Mouse (Mus musculus) activated CD4-positive, CD25-positive, alpha-beta regulatory T cell, adult 4 months (primary cell): ENCODE results near the gene Rhbdd3. TPM values are rescaled to one million over a fixed set of nuclear protein-coding genes. Genes with fewer than 3 reads are reported as not detected.

Source experiments
- ATAC-seq: one replicate; pipeline ENCODE4 v1.8.0; 2017
- polyA plus RNA-seq, 2 experiments: library from polyadenylated mRNA; unstranded; fragments of 100-300 nt; shearing (Covaris generic); gene quantifications; one replicate each; pipeline ENCODE4 v1.2.1; 2017

Gene Rhbdd3
- polyA plus RNA-seq, 2 experiments from 2014 or later = 5.6 to 5.9 TPM

GRCm38 (mm10) chr11:5129035-5129480 lies 30.3 kb downstream of the Rhbdd3 start:
- ATAC-seq = no peak

GRCm38 (mm10) chr11:5130111-5130665 lies 31.5 kb downstream of the Rhbdd3 start:
- ATAC-seq = no peak

DNA sequence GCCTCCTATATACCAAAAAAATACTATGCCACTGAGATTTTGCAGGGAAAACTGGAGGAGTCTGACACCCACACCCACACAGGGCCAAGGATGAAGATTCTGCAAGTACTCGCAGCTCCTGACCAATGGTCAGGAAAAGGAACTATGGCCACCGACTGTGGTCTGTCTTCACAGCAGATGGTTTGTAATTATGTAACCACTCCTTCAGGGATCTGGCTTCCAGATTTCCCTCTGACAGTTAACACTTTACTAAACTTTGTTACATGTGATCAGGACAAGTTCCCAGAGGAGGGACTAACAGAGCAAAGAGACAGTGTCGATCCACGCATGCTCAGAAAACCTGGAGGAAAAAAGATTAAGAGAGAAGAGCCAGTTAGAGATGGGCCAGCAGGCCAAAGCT lies 34.0 kb downstream of the Rhbdd3 start:
- ATAC-seq = no peak

GRCm38 (mm10) chr11:5135914-5136313 lies 37.2 kb downstream of the Rhbdd3 start:
- ATAC-seq = no peak

GRCm38 (mm10) chr11:5138642-5139041 lies 39.9 kb downstream of the Rhbdd3 start:
- ATAC-seq = no peak

DNA sequence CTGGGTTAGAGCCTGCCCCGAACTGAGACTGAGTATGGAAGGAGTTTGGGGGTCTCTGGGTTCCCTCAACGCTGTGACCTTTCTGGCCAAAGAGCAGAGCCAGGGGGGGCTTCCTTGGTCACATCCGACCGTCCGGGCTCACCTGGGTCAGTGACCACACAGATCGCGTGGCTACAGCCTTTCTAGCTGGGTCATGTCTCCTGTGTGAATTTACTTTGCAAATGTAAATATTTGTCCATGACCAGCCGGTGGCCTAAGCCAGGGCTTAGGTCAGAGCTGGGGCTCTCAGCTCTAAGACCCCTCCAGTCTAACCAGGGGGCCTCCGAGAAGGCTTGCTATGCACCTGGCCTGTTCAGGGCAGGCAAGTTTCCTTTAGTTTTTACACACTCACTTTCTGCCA lies 40.6 kb downstream of the Rhbdd3 start:
- ATAC-seq = no peak

- ATAC-seq = no peak
Observed at GRCm38 (mm10) chr11:5140619-5141018, 41.9 kb downstream of the Rhbdd3 start.

- ATAC-seq = no peak
Observed at GRCm38 (mm10) chr11:5141252-5141651, 42.5 kb downstream of the Rhbdd3 start.

DNA sequence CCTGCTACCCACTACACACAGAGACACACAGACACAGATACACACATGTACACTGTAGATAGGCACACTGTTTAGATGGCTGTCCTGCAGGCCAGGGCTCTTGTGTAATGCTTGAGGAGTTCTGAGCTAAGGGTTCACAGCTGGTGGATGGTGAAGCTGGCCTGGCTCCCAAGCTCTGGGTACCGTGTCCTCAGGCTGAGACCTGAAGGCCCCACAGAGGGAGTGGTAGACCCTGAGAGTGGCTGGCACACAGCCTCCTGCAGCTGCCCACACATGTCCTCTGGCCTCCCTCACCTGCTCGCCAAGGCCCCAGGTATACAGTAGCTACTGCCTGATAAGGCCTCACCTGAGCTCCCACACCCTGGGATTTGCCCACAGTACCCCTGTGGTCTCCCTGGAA lies 43.2 kb downstream of the Rhbdd3 start:
- no peak for ATAC-seq

GRCm38 (mm10) chr11:5145600-5145999 lies 46.9 kb downstream of the Rhbdd3 start:
- no peak for ATAC-seq

DNA sequence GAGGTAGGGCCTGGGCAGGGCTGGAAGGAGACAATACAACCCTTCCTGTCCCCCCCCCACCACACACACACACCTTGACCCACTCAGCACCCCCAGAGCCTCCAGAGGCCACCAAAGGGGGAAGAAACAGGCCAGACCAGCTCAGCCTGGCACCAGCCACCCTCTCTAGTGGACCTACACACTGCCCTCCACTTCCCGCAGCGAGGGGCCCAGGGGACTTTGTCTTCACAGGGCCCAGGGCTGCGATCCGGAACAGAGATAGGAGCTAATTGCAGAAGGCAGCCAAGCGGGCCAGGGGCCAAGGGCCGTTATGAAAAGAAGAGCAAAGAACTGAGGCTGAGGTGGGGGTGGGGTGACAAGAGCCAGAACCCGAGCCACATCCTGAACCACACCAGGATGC lies 50.5 kb downstream of the Rhbdd3 start:
- no peak for ATAC-seq

- ATAC-seq = no peak
Observed at GRCm38 (mm10) chr11:5149955-5150354, 51.2 kb downstream of the Rhbdd3 start.

DNA sequence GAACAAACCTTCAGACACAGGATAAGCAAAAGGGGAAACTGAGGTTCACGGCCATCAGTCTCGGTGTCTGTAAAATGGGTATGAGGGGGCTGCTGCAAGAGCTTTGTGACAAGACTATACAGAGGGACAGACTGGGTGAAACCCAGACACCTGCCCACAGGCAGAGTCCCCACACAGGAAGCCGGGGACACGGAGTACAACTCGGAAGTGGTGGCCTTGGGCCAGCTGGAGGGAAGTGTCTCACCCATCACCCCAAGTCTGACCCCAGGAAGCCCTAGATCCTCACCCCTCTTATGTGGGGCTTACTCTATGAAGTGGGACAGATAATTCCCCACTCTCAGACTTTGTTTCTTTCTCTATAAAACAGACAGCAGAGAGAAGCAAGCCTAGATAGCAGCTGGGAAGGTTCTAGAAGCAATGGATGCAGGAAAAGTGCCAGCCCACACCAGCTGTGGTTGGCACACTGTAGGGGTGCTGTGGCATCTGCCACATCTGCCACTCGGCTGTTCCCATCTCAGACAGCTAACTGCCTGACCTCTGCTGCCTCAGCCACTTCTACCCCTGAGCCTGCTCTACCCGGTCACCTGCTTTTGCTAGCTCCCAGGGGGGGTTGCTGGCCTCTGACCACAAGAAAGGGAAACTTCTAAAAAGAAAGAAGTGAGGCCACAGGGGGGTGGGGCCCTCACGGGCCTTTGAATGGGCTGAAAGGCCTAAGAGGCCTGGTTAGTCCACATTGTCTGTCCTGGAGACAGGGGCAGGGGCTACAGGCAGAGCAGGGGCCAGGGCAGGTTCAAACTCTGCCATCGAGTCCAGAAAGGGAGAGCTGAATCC lies 51.9 kb downstream of the Rhbdd3 start:
- no peak for ATAC-seq

DNA sequence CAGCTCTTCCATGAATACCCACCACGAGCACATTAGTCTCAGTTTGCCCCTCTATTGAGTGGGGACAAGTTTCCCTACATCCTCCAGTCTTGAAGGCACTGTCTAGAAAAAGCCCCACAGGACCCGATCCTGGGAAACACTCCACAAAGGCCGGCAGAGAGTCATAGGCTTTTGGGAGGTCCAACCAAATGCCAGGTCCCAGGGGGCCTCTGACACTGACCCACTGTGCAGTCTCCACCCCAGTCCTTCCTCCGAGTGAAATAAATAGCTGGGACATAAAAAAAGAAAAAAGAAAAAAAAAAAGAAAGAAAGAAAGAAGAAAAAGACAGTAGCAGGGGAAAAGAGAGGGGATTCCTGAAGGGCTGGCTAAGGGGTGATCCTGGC lies 52.5 kb downstream of the Rhbdd3 start:
- ATAC-seq = no peak

GRCm38 (mm10) chr11:5151680-5152337 lies 53.1 kb downstream of the Rhbdd3 start, which contains the start of gene Emid1:
Gene Emid1 (minus strand): TSS chr11:5152257.
- ATAC-seq = no peak

- no peak for ATAC-seq
Observed at GRCm38 (mm10) chr11:5154961-5155805, 56.5 kb downstream of the Rhbdd3 start.

Other genes starting within 250 kb of the Rhbdd3 start
- 10 to 100 TPM; 14.1 to 19.1 TPM for gene Nf2, start 249.4 kb upstream of the Rhbdd3 start, polyA plus RNA-seq
- 10 to 100 TPM; 41.5 to 43.3 TPM for gene Nipsnap1, start 225.0 kb upstream of the Rhbdd3 start, polyA plus RNA-seq
- 10 to 100 TPM; 31.6 to 45.2 TPM for gene Thoc5, start 203.6 kb upstream of the Rhbdd3 start, polyA plus RNA-seq
- gene Nefh, start 150.9 kb upstream of the Rhbdd3 start, polyA plus RNA-seq = 1 to 10 TPM; 6.5 to 9.2 TPM
- gene Ap1b1, start 112.1 kb upstream of the Rhbdd3 start, polyA plus RNA-seq = 10 to 100 TPM; 51.9 to 60.4 TPM
- gene Rasl10a, start 40.8 kb upstream of the Rhbdd3 start, polyA plus RNA-seq = not detected
- under 1 TPM; 0.37 to 0.38 TPM for gene Gas2l1, start 33.6 kb upstream of the Rhbdd3 start, polyA plus RNA-seq
- gene Ewsr1, start 340 bp downstream of the Rhbdd3 start, polyA plus RNA-seq = 100 to 1,000 TPM; 143 to 144 TPM
- not detected for gene Emid1, start 53.3 kb downstream of the Rhbdd3 start, polyA plus RNA-seq
- gene Kremen1, start 162.6 kb downstream of the Rhbdd3 start, polyA plus RNA-seq = 1 to 10 TPM; 3.3 to 4.2 TPM